Mouse (Mus musculus): Measurements from ENCODE around the gene Maml3. TPM values are rescaled to one million over a fixed set of nuclear protein-coding genes. Genes with fewer than 3 reads are reported as not detected.

Gene Maml3
- total RNA-seq, 1 experiment from 2014 or later: 19.3 TPM

DNA sequence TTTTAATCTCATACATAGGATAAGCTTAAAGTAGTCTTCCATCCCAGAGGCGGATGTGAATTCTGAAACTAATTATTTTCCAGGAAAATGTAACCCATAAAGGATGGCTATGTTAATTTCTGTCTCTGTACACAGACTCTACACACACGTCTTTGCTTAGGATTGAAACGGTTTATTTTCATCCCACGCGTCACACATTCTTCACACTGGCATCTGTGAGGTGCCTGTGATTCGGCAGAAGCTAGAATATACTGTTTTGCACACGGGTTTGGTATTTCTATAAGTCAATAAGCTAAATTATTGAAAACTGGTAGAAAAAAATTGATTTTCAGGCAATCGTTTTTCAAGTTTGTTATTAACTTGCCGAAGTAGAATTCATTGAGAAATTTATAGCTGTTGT, 4.0 kb downstream of the Maml3 start:
- ATAC-seq (replicated peaks in 1 of 2; ENCODE audit: insufficient read depth in 1 of 2, low FRiP score in 2 of 2, low TSS enrichment in 1 of 2, low read depth in 1 of 2, poor library complexity in 2 of 2, severe bottlenecking in 2 of 2): no peak

DNA sequence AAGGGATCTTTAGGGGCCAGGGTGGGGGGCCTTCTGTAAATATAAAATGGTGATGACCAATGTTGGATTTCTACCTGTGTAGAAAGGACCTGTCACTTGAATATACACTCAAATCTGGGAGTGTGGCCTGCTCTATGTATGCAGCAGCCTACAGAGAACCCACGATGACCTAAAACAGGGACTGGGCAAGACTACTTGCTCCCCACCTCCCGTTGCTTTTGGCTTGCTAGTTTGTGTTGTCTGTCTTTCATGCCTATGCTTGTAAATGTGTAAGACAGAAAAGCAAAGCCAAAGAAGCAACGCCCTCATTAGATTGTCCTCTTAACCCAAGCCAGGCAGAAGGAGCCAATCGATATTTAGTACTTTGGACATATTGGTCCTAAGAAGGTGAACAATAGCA, 4.6 kb downstream of the Maml3 start:
- no peak for ATAC-seq (replicated peaks in 1 of 2; ENCODE audit: insufficient read depth in 1 of 2, low FRiP score in 2 of 2, low TSS enrichment in 1 of 2, low read depth in 1 of 2, poor library complexity in 2 of 2, severe bottlenecking in 2 of 2)

DNA sequence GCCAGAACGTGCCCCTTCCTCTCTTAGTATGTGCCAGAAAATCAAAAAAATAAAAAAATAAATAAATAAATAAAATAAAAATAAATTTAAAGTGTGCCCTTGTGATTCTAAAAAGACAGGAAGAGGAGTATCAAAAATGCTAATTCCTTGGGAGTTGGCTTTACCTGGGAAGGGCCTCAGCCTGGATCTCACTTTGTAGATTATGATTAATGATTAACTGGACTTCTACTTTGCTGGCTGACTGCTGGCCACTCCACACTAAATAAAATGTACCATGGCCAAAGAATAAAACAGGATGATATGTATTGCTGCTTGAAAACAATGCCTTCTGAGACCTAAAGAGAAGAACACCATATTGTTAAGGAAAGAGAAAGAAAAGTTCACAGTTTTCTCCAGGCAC, 5.6 kb downstream of the Maml3 start:
- ATAC-seq (replicated peaks in 1 of 2; ENCODE audit: insufficient read depth in 1 of 2, low FRiP score in 2 of 2, low TSS enrichment in 1 of 2, low read depth in 1 of 2, poor library complexity in 2 of 2, severe bottlenecking in 2 of 2): no peak

DNA sequence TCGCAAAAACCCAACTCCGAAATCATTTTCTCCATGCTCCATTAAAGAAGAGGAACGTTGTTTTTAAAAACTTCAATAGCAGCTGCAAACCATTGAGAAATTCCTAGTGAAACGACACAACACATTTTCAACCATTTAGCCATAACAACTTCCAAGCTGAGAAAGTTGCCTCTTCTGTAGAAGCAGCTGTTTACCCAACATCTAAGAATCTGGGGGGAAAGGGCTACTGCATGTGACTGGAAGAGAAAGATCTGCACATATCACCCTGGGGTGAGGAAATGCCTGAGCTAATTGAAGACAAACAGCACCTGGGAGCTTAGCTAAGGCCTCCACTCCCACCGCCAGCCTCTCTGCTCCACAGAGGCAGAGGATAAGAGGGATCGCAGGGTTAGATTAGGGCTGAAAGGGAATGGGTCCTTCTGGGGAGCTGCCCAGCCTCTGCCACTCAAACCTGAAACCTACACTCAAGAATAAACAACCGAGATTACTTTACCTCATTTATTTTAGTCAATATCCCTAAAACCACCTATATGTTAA, 13.5 kb downstream of the Maml3 start:
- ATAC-seq (replicated peaks in 1 of 2; ENCODE audit: insufficient read depth in 1 of 2, low FRiP score in 2 of 2, low TSS enrichment in 1 of 2, low read depth in 1 of 2, poor library complexity in 2 of 2, severe bottlenecking in 2 of 2): no peak

DNA sequence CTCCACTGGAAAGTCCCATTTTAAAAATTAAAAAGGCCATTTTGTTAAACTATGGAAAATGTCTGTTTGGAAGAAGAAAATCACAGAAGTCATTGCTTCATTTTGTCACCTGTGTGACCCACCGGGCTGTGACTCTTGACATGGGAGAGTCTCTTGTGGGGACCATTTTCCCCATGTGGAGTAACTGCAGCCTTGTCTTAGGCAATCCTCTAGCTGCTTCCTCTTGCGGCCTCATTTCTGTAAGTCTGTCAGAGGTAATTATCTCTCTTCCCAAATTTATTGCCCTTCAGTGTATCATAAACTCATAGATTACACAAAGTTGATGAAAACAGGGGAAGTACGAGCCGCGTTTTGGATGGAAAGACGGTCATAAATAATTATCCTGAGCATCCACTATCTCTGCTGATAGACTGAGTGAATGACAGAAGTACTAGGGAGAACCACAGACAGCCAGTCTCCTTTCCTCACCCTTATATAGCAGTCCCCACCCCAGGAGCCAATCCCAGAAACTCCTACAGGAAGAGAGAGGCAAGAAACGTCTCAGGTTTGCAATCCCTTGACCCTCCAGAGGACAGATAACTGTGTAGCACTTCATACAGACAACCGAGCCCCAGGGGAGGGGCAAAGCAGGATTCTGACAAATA, 14.5 kb downstream of the Maml3 start:
- no peak for ATAC-seq (replicated peaks in 1 of 2; ENCODE audit: insufficient read depth in 1 of 2, low FRiP score in 2 of 2, low TSS enrichment in 1 of 2, low read depth in 1 of 2, poor library complexity in 2 of 2, severe bottlenecking in 2 of 2)

DNA sequence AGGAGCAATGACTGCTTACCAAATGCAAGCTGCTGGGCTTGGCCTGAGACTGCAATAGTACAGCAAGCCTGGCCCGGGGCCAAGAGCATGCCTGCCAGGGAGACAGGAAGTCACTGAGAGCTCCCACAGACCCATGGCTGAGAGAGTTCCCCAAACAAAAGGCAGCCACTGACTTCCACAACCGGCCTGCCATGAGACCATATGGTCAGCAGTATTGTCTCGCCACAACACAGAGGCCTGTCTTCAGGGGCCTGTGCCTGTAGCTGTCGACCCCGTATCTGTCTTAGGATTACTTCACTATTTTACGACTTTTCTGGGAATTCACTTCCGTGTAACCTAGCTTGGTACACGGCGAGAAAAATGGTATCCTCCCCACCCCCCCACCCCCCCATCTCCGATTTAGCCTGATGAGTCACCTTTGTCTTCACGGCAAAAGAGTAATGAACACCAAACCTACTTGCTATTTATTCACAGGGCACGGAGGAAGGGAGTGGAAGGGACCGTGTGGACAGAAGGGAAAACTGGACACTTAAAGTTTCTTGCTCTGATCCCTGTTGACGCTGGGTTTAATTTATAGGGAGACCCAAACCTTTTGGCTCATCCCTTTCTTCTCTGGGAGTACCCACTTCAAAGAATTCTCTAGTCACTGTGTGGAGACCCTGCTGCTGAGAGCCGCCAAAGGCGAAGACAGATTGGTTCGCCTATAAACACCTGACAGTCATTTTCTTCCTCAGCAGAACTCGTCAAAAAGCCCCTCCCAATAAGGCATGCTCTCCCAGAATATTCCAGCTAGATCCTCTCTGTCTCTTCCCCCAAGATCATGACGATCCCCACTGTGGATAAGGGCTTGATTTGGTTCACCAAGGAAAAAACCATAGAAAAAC, 16.2 kb downstream of the Maml3 start:
- ATAC-seq (replicated peaks in 1 of 2; ENCODE audit: insufficient read depth in 1 of 2, low FRiP score in 2 of 2, low TSS enrichment in 1 of 2, low read depth in 1 of 2, poor library complexity in 2 of 2, severe bottlenecking in 2 of 2): peak; percentile 85 to 93

DNA sequence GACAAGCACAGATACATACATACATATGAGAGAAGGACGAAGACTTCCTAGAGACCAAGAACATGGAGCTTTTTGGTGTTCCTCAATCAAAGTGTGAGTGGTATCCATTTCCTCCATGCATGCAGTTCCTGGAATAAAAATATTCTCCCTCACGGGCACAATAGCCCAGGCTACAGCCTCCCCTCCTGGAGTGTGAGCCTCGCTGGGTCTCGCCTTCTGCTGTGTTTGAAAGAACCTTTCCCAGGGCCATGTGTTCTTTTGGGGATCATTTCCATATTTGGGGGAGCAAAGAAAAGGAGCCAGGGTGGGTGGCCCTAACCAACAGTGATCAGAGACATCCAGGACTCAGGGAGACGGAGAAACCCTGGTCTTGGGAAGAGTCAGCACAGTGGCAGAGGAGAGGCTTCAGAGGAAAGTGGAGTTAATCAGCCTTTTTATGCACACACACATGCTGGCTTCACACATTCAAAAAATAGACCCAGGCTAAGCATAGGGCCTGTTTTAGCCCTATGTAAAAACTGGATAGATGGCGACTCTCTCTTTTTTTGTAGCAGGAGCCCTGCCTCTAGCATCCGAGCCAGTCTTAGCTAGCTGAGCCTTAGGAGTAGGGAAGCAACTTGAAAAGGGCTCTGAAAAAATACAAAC, 17.1 kb downstream of the Maml3 start:
- no peak for ATAC-seq (replicated peaks in 1 of 2; ENCODE audit: insufficient read depth in 1 of 2, low FRiP score in 2 of 2, low TSS enrichment in 1 of 2, low read depth in 1 of 2, poor library complexity in 2 of 2, severe bottlenecking in 2 of 2)

DNA sequence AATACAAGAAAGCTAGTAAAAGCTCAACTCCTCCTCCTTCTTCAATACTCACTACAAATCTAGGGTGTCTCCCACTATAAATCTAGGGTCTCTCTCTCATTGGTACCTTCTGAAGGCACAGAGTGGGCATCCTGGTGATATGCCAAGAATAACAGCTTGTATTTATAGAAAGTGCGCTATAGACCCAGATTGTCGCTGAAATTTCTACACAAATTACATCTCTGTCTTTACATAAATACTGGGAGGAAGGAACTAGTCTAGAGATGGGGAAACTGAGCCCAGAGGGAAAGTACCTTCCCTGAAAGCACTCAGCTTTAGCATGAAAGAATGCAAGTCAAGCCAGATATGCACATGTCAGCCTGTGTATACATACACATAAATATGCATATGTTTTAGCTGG, 26.1 kb downstream of the Maml3 start:
- ATAC-seq (replicated peaks in 1 of 2; ENCODE audit: insufficient read depth in 1 of 2, low FRiP score in 2 of 2, low TSS enrichment in 1 of 2, low read depth in 1 of 2, poor library complexity in 2 of 2, severe bottlenecking in 2 of 2): no peak

DNA sequence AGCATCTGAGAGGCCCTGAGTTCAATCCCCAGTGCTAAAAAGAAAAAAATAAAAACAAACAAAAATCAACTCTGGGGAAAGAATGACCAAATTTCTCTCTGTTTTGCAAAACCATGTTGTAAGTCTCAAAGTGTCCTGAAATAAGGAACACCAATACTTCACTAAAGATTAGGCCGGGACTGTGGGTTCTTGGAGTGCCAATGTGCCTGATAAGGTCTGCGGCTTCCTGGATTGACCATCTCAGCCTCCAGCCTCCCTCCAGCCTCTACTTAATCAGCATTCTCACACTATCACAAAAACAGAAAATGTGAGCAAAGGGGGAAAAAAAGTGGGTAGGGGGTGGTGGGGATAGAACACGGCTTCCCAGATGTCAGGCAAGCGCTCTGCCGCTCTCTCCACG, 30.9 kb downstream of the Maml3 start:
- ATAC-seq (replicated peaks in 1 of 2; ENCODE audit: insufficient read depth in 1 of 2, low FRiP score in 2 of 2, low TSS enrichment in 1 of 2, low read depth in 1 of 2, poor library complexity in 2 of 2, severe bottlenecking in 2 of 2): no peak

DNA sequence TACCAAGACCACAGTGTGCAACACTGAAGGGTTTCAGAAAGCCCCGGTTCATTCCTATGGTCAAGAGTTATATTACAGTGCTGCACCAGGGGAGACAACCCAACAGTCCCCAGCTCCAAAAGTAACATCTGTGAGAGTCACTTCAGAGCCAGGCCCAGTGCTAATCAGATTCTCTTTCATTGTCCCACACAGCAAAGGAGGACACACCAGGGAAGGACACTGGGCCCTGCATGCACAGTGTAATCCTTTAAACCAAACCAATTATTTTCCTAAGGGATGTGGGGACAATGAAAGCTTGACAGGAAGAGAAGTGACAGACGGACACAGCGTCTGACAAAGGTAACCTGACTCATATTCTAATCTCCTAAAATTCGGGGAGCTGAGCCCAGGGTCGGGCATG, 32.9 kb downstream of the Maml3 start:
- ATAC-seq (replicated peaks in 1 of 2; ENCODE audit: insufficient read depth in 1 of 2, low FRiP score in 2 of 2, low TSS enrichment in 1 of 2, low read depth in 1 of 2, poor library complexity in 2 of 2, severe bottlenecking in 2 of 2): no peak

DNA sequence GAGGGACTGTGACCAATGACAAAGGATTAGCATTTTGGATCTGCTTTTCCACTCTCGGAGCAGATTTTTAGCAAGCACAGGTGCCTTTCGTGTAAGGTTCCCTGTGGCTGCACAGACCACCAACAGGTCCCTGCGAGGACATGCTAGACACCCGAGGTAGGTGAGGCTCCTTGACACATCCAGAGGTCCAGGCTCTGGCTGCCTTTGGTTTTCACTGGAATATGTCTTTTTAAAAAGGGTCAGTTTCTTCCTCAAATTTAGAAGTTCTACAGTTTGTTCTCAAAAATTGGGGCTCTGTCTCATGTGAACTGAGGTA, 34.8 kb downstream of the Maml3 start:
- ATAC-seq (replicated peaks in 1 of 2; ENCODE audit: insufficient read depth in 1 of 2, low FRiP score in 2 of 2, low TSS enrichment in 1 of 2, low read depth in 1 of 2, poor library complexity in 2 of 2, severe bottlenecking in 2 of 2): no peak

DNA sequence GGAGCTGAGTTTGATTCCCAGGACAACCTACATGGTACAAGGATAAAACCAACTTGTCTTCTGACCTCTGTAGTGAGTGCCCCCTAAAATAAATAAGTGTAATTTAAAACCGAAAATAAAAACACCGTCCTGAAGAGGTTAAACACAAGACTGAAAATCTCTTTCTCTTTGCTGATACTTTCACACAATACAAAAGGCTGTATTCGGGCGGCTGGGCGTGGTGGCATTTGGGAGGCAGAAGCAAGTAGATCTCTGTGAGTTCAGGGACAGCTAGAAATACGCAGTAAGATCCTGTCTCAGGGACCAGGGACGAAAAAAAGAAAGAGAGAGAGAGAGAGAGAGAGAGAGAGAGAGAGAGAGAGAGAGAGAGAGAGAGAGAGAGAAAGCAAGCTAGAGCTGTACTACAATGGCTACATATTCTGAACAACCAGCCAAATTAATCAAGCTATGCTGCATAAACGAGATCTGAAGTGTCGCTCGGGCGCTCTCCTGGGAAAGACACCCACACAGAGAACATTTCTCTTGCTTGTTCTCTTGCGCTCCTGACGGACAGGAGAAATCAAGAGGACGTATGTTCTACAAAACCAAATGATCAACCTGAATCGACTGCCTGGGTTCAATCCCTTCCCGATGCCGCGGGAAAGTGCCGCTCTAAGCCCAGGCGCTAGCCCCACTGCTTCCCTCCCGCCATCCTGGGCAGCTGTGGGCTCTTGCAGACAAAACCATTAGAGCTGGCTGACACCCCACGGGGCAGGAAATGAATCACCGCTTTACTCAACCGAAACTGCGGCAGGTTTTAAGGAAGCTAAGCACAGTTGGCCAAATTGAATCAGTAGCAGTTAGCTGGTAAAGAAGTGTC, 35.3 kb downstream of the Maml3 start:
- ATAC-seq (replicated peaks in 1 of 2; ENCODE audit: insufficient read depth in 1 of 2, low FRiP score in 2 of 2, low TSS enrichment in 1 of 2, low read depth in 1 of 2, poor library complexity in 2 of 2, severe bottlenecking in 2 of 2): peak; percentile 93 to 96

DNA sequence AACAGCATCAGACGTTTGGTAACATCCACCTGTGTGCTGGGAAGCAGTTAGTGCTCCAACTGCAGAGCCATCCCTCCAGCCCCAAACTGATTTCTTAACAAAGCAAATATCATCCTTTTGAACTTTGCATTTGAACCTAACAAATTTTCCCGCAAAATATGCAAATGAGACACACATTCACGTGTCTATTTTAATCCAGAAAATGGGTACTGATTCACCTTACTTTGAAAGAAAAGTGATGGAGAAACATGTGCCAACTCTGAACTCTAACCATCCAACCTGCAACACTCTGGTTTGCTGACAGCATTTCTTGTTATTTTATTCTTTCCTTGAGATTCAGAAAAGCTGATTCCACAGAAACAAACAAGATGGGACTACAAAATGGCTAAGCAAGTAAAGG, 36.0 kb downstream of the Maml3 start:
- ATAC-seq (replicated peaks in 1 of 2; ENCODE audit: insufficient read depth in 1 of 2, low FRiP score in 2 of 2, low TSS enrichment in 1 of 2, low read depth in 1 of 2, poor library complexity in 2 of 2, severe bottlenecking in 2 of 2): no peak

DNA sequence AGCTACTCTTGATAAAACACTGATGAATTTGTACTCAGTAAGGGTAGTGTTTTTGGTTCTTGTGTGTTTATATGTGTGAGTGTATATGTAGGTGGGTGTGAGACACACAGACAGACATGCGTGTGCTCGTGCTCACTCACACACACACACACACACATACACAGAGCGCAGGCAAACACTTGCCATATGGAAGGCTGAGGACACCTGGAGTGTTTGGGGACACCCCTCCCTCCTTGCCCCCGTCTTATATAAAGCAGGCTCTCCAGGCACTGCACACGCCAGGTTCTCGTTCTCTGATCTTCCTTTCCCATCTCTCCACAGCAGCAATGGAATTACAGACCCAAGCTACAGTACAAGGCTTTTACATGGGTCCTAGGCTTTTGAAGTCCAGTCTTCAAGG, 37.7 kb downstream of the Maml3 start:
- ATAC-seq (replicated peaks in 1 of 2; ENCODE audit: insufficient read depth in 1 of 2, low FRiP score in 2 of 2, low TSS enrichment in 1 of 2, low read depth in 1 of 2, poor library complexity in 2 of 2, severe bottlenecking in 2 of 2): no peak

DNA sequence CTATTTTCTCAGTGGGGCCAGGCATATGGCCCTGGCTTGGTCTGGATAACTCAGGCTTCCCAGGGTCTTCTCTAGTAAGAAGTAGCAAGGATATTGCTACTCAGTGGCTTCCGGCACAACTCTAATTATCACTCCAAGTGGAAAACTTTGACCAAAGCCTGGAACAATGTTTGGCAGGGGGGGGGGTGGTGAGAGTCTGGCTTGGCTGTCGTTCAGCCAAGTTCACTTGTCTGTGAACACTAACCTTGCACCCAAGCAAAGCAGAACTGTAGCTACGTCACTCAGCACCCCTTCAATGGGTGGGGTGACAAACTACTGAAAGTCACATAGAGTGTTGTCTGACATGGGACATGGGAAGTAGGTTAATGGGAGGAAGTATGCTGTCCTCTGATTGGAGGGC, 38.7 kb downstream of the Maml3 start:
- ATAC-seq (replicated peaks in 1 of 2; ENCODE audit: insufficient read depth in 1 of 2, low FRiP score in 2 of 2, low TSS enrichment in 1 of 2, low read depth in 1 of 2, poor library complexity in 2 of 2, severe bottlenecking in 2 of 2): peak in 1 of 2 experiments; percentile 25; a peak in 2 of 4 replicates

DNA sequence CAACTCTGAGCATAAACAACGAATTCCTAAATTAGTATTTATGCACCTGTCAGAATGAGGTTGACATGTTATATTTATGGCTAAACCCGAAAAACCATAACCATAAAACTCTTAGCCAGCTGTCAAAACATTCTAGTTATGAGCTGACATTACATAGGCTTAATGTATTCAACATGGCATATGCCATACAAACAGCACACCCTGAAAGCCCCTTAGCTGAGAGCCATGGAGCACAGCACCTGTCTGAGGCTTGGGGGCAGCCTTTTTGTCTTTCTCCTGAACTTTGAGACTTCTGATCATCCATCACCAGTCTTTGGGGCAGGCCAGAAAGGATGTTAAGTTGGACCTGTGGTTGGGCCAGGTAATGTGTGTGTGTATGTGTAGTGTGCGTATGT, 41.6 kb downstream of the Maml3 start:
- ATAC-seq (replicated peaks in 1 of 2; ENCODE audit: insufficient read depth in 1 of 2, low FRiP score in 2 of 2, low TSS enrichment in 1 of 2, low read depth in 1 of 2, poor library complexity in 2 of 2, severe bottlenecking in 2 of 2): no peak

DNA sequence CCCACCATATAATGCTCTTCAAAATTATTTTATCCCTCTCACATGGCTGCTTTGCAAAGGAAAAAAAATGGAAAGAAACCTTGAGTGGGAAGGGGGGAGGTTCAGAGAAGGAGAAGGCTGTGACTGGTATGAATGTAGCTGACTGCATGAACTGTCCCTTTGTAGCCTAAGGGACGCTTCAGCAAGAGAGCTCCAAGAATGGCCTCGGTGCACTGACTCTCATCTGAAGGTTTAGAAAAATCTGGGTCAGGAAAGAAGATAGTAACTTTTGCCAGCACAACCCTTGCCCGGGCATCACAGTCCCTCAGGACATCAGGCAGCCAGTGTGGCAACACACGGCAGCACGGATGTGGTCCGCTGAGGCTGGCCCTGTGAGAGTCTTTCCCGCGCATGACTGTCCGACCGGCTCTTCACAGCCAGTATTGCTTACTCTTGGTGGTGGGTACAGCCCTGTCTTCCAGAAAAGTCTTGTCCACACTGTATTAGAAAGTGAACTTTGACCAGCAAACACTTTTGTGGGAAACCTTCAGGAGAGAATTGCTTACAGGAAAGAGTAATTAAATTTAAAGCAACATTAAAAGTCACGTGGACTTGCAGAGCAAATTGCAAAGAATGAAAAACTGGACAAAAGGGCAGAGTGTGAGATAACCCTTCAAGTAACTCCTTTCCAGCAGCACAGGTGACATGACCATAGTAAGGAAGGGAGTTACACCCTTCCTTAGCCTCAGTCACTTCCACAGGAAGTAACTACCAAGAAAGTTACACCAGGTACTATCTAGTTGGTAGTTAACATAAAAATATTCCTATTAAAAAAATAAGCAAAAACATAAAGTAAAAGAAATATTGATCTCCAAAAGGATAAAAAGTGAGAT, 42.3 kb downstream of the Maml3 start:
- no peak for ATAC-seq (replicated peaks in 1 of 2; ENCODE audit: insufficient read depth in 1 of 2, low FRiP score in 2 of 2, low TSS enrichment in 1 of 2, low read depth in 1 of 2, poor library complexity in 2 of 2, severe bottlenecking in 2 of 2)
